Mouse (Mus musculus) CD4-positive, CD25-positive, alpha-beta regulatory T cell, adult 4 months (primary cell): ENCODE results near the gene Mgat2. TPM values are rescaled to one million over a fixed set of nuclear protein-coding genes. Genes with fewer than 3 reads are reported as not detected.
"Not testable (repeated sequence)": the region's sequence is repeated elsewhere in the genome, so short reads cannot be mapped to it uniquely, and the experiment has no call there.

ENCODE experiments used
- ATAC-seq: one replicate; pipeline ENCODE4 v1.8.0; 2017
- polyA plus RNA-seq, 2 experiments: library from polyadenylated mRNA; unstranded; fragments of 100-300 nt; shearing (Covaris generic); gene quantifications; one replicate each; pipeline ENCODE4 v1.2.1; 2017

Mgat2 gene
- 10 to 100 TPM in 1 of 2 experiments, 1 to 10 TPM in 1; 7.0 to 18.8 TPM for polyA plus RNA-seq

DNA sequence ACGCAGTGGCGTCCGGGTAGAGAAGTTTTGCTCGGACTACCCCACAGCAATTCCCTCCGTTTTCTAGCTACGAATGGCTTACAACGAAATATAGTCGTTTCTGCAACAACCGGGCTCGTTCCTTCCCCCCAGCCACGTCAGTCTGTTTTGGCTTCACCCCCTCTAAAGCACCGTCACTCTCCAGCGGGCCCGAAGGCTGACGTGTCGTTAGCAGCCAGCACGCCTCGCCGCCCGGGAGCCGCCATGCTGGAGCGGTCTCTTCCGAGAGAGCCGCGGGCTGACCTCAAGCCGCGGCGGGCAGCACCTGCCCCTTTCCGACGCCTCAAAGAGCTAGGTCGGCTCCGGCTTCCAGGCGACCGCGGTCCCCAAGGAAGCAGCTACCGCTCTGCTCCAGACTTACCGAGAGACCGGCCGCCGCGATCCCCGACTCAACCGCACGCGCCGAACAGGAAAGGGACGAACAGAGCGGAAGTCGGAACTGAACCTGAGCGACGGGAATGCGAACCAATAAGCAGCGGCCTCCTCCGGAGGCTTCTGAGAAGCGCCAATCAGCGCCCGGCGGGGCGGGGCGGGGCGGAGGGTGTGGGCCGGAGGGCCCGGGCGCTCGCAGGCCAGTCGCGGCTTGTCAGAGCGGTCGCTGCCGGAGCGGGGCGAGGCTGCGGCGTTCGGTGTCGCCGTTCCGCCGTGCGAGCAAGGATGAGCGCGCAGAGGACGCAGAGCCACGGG, at the start of gene Mgat2, which contains the start of gene Rpl36al:
Gene Mgat2, plus strand, starts transcription at position 575 of the 726 bp plus-strand sequence.
Gene Rpl36al, minus strand, starts transcription at position 501 of the 726 bp plus-strand sequence.
- ATAC-seq: peak; percentile 96

DNA sequence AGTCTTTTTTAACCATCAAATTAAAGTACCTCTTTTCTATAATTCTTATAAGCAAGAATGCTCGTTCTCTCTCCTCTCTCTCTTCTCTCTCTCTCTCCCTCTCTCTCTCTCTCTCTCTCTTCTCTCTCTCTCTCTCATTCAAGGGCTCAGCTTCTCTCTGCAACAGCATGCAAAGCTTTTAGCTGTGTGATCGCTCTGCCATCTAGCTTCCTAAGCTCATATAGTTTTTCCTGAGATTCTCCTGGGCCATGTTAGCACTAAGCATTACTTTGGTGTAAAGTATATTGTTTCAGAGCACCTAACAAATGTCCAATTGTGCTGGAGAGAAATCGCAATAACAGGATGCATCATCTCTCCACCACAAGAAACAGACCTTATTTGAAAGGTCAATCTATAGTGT, 44.8 kb upstream of the Mgat2 start:
- ATAC-seq: no peak

DNA sequence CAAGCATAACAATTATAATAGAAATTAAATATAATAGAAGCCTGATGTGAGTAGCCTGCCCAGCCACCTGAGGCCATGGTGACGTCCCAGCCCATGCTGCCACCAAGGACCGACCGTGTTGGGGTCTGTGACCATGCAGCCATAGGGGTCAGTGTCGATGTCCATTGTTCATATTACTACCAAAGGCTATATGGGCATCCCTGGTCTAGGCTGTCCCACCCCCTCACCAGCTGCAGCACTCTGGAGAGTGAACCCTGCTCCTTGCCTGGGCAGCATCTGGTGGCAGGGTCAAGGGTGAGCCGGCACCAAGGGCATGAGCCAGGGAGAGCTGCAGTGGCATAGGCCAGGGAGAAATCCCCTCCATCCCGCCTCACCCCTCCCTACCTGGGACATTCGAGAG, 44.1 kb upstream of the Mgat2 start:
- ATAC-seq: no peak

GRCm38 (mm10) chr12:69143460-69143859, 40.5 kb upstream of the Mgat2 start:
- no peak for ATAC-seq

- ATAC-seq: no peak
Observed at GRCm38 (mm10) chr12:69147166-69147735, 36.7 kb upstream of the Mgat2 start.

DNA sequence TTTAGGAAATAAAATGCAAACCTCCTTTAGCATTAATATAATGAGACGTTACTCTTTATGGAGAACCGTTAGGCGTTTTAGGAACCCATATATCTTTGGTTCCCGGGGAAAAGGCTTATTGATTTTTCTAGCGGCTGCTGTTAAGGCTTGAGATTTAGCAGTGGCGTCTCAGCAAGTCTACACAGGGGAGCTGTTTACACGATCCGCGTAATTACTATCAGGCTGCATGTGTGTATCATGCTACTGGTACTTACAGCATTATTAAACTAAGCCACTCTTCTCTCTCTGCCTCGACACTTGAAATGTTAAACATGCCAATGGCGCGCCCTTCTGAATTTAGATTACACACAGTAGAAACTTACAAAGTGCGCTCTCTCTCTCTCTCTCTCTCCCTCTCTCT, 33.9 kb upstream of the Mgat2 start:
- ATAC-seq: no peak

DNA sequence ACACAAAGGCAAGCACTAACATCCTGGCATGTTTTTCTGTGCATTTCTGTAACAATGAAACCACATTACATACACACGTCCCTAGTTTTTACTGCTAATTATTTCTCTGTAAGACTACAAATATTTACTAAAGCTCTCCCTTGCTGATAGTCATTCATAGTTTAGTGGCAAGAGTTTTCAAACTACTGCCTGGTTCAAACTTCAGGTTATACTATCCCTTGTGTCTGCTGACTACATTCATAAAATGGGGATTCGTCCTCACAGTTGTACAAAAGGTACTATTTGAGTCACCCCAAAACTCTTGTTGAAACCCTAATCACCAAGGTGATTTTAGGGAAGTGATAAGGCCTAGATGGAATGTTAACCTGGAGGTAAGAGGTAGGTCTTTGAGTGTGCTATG, 28.0 kb upstream of the Mgat2 start:
- ATAC-seq: no peak

DNA sequence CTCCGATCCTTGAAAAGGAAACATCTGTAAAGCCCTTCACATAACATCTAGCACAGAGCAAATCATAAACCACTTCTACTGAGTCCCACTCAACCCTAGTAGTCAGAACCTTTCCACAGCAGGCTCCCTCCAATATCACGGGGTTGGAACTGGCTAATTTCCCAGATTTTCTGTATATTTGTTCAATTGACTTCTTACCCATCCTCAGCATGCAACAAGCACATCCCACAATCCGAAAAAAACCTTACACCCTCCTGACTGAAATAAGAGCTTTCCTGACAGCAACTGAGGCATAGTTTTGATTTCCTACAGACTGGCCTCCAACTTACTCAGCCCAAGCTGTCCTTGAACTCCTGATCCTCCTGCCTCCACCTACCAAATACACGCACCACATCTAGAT, 27.5 kb upstream of the Mgat2 start:
- no peak for ATAC-seq

GRCm38 (mm10) chr12:69157107-69157506, 26.9 kb upstream of the Mgat2 start:
- no peak for ATAC-seq

- ATAC-seq: peak; percentile 5
Observed at GRCm38 (mm10) chr12:69158366-69158764, 25.6 kb upstream of the Mgat2 start.

DNA sequence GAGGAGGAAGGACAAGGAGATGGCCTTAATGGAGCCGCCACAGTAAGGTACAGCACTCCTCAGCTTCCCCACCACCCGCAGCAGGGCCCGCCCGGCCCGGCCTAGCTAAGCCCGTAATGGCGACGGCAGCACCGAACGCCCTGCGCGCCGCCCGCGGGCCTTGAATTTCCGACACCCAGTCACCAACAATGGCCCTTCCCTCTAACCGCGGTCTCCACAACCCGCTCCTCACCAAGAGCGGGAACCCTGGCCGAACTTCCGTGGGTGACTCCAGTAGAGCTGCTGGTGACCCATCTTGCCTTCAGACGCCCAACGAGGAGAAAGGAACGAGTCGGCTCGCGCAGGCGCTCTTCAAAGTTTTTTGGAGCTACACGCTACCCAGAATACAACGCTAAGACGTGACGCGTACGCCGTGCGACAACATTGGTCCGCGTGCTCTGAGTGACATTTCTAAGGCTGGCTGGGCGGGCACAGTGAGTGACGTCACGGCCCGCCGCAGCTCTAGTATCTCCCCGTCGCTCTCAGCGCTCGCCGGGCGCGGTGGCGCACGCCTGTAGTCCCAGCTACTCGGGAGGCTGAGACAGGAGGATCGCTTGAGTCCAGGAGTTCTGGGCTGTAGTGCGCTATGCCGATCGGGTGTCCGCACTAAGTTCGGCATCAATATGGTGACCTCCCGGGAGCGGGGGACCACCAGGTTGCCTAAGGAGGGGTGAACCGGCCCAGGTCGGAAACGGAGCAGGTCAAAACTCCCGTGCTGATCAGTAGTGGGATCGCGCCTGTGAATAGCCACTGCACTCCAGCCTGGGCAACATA, 25.0 kb upstream of the Mgat2 start, which contains the start of gene Rps29:
Gene Rps29, minus strand, starts transcription at position 422 of the 813 bp plus-strand sequence.
- peak; percentile 94 for ATAC-seq

DNA sequence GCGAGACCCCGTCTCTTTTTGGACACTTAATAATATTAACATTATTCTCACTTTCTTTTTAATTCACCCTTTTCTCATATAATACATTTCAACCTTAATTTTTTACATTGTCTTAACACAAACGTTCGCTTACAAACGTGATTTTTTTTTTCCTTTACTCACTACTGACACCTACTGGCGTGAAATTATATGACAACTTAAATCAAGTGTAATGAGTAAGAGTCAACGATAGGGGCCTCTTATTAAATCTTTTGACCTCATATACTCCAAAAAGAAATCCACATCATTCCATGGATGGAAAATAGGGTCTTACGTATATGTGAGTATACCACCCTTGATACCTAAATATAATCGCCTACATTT, 24.4 kb upstream of the Mgat2 start:
- ATAC-seq: peak; percentile 48

GRCm38 (mm10) chr12:69160677-69161076, 23.3 kb upstream of the Mgat2 start:
- not testable (repeated sequence) for ATAC-seq

DNA sequence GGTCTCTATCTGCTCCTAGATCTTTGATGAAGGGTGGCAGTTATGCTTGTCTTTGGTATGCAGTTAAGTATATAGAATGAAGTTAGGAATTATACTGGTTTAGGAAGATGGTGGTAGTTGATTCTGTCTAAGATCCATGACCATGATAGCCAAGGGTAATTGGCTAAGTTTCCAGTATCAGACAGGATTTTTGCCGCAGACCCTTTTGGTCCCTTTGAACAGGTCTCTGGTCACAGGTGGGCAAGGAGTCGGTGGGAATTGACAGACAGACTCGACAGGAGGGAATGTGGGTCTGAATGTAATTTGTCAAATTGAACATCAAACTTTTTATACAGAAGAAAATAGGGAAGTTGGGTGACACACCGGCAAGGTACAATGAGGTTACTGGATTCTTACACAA, 20.4 kb upstream of the Mgat2 start:
- ATAC-seq: not testable (repeated sequence)

DNA sequence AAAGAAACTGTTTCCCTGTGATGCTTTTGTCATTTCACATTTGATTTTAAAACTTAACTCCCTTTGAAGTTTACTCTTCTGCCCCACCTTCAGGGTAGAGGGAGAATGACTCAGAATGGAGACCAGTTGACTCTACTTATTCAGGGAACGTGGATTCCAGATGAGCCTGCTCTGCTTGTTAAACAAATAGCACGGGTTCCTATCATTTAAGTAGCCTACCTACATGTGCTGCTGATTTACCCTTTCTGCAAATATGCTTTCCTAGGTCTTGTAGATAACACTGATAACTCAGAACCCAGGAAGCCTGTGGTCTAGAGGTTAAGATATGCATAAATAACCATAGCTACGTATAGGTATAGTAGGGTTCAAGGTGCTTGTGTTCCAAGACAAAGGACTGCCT, 19.1 kb upstream of the Mgat2 start:
- peak; percentile 35 for ATAC-seq

GRCm38 (mm10) chr12:69166861-69167581, 16.9 kb upstream of the Mgat2 start:
- ATAC-seq: not testable (repeated sequence)

DNA sequence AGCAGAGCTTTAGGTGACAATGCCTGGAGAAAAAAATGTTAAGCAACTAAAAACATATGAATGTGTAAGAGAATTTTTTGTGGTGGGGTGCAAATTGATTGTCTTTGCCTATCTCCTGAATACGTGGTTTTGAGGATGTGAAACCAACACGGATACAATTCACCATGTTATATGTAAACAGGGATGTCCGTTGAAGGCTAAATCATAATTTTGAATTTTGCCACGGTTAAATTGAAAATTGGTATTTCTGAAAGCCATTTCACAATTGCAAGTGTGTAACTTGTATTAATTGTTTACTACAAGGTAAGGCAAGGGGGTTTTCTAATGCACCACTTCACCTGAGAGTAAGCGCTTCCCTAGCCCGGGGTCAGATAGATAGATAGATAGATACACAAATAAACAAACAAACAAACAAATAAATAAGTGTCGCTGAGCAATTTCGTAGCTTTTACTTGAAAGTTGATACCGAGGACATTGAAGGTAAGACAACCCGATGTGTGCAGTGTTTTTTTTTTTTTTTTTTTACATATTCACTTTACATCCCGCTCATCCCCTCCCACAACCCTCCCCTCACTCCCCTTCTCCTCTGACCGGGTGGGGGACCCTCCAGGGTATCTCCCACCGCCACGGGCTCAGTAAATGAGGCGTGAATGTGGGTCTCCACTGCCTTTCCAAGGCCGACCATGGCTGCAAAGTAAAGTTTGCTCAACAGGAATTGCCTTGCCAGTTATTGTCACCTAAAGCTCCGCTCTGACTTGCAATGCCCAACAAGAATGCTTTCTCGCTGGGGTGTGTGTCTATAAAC, 16.1 kb upstream of the Mgat2 start:
- ATAC-seq: peak; percentile 25

DNA sequence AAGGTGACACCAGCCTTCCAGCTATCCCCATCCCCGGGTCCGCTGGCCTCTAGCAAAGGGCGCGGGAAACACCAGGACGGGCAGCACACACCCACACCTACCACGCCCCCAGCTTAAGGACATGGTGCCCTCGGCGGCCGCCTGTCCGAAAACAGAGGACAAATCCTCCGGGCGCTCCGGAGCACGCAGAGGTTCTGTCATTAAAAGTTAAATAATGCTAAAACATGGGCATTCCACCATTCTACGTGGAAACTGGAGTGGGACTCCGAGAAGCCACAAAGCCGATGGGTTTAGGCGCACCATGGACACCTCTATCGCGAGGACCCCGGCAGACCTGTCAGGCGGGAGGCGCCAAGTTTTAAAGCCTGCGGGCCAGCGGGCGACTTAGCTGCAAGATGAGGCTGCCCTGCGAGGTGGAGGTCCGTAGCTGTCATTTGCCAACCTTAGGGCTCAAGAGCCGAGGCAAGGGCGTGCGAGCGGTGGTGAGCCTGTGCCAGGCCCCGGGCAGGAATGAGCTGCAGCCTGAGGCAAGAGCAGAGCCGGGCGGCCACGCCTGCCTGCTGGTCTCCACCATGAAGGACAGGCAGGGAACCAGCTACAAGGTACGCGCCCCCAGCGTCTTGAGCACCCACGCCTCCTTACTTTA, 15.4 kb upstream of the Mgat2 start, which contains the start of gene Lrr1:
Gene Lrr1, plus strand, starts transcription at position 354 of the 646 bp plus-strand sequence.
- ATAC-seq: peak; percentile 87

- ATAC-seq: no peak
Observed at GRCm38 (mm10) chr12:69171307-69171706, 12.7 kb upstream of the Mgat2 start.

DNA sequence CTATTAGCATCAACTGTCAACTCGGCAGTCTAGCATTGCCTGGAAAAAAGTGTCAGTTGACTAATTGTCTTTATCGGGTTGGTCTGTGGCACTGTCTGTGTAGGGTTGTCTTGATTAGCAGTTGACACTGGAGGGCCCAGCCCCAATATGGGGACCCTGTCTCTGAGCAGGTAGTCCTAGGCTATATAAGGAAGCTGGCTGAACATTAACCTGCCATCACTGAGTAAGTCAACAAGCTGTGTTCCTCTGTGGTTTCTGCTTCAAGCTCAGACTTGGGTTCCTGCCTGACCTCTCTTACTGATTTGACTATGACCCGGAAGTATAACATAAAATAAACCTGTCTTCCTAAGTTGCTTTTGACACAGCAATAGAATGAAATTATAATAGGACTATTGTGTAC, 8.0 kb upstream of the Mgat2 start:
- ATAC-seq: no peak

- no peak for ATAC-seq
Observed at GRCm38 (mm10) chr12:69177526-69177925, 6.4 kb upstream of the Mgat2 start.
